Mouse (Mus musculus): ENCODE measurements around the gene Rptor. TPM values are rescaled to one million over a fixed set of nuclear protein-coding genes. Genes with fewer than 3 reads are reported as not detected.

The Rptor gene
- total and polyA plus RNA-seq, 3 experiments, result 33.9 to 34.9 TPM; not detected in 1

DNA sequence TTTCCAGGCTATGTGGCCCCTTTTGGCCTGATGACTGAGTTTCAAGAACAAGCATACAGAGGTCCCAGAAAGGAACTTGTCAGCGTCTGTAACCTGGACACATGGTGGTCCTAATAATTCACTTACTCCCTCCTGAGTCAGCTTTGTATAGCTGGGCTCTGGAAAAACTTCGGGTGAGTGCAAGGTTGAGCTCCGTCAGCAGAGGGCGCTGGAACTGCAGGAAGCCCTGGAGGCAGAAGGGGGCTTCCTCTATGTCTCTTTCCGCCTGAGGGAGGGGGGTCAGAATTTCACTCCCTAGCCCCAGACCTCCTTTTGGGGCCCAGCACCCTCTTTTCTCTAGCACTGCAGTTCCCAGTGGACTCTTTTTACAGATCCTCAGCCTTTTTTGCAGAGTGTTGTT is 306.7 kb downstream of the Rptor start:
- DNase-seq (ENCODE audit: low read depth, low spot score), result peak; percentile 89
- peak overlapping the region; percentile 10 to 50; a peak in 3 of 4 replicates for H3K4me3 ChIP-seq (ENCODE audit: control insufficient read depth in 1 of 2, insufficient read depth in 1 of 2, low read depth in 2 of 2, low read length in 2 of 2)
- no peaks in the 10 kb centered on the region for H3K36me3 ChIP-seq (ENCODE audit: control insufficient read depth in 1 of 2, insufficient read depth in 2 of 2, low read length in 2 of 2)
- peak overlapping the region; percentile 62 for H3K9ac ChIP-seq (ENCODE audit: control insufficient read depth, low read depth, low read length, poor library complexity, severe bottlenecking)
- H3K4me1 ChIP-seq (ENCODE audit: control insufficient read depth in 1 of 2, insufficient read depth in 2 of 2, low read length in 2 of 2), result peaks cover 0 to 18% of the 10 kb centered on the region in 2 experiments; a peak in 3 of 4 replicates
- no peaks in the 10 kb centered on the region for H3K27me3 ChIP-seq (ENCODE audit: control insufficient read depth in 1 of 2, insufficient read depth in 2 of 2, low read length in 2 of 2)
- no peaks in the 10 kb centered on the region for H3K9me3 ChIP-seq (replicated peaks; ENCODE audit: insufficient read depth, low read length)
- H3K27ac ChIP-seq (ENCODE audit: control insufficient read depth, low read depth, low read length), result no peak overlapping the region
- H3K79me2 ChIP-seq (ENCODE audit: control insufficient read depth, insufficient read depth, low read length, poor library complexity), result peaks cover 5% of the 10 kb centered on the region; the same call in 1 of the 2 replicates
- no peak for TF ChIP-seq TBP (IDR thresholded peaks at IDR 0.05; ENCODE audit: low read depth, low read length)
- no peak for TF ChIP-seq CHD1 (IDR thresholded peaks at IDR 0.05; ENCODE audit: low read depth, low read length)
- peak; percentile 91 to 99 (median 97) for TF ChIP-seq CTCF (IDR thresholded peaks at IDR 0.05 in 2 of 3, conservative IDR thresholded peaks at IDR 0.05 in 1 of 3; ENCODE audit: control insufficient read depth in 1 of 3, insufficient read depth in 1 of 3, low read depth in 2 of 3, low read length in 3 of 3, poor library complexity in 1 of 3, severe bottlenecking in 1 of 3)
- peak; percentile 76 for TF ChIP-seq ZC3H11A (IDR thresholded peaks at IDR 0.05; ENCODE audit: low read depth, low read length)
- TF ChIP-seq ELF1 (IDR thresholded peaks at IDR 0.05; ENCODE audit: low read depth, low read length), result no peak
- peak; percentile 86 for TF ChIP-seq MAZ (IDR thresholded peaks at IDR 0.05; ENCODE audit: low read depth, low read length)
- TF ChIP-seq KAT2A (conservative IDR thresholded peaks at IDR 0.05; ENCODE audit: low read depth, low read length), result no peak
- no peak for TF ChIP-seq ZKSCAN1 (IDR thresholded peaks at IDR 0.05; ENCODE audit: low read depth, low read length)
- no peak for TF ChIP-seq MYC (IDR thresholded peaks at IDR 0.05; ENCODE audit: low read depth, low read length)
- TF ChIP-seq SMC3 (IDR thresholded peaks at IDR 0.05; ENCODE audit: low read depth, low read length), result peak; percentile 89
- no peak for TF ChIP-seq USF1 (IDR thresholded peaks at IDR 0.05; ENCODE audit: low read depth, low read length)
- TF ChIP-seq E2F4 (IDR thresholded peaks at IDR 0.05; ENCODE audit: borderline replicate concordance, low read depth, low read length), result no peak
- TF ChIP-seq GABPA (IDR thresholded peaks at IDR 0.05; ENCODE audit: low read depth, low read length), result no peak
- TF ChIP-seq POLR2A (IDR thresholded peaks at IDR 0.05; ENCODE audit: control insufficient read depth in 1 of 2, insufficient read depth in 1 of 2, low read depth in 1 of 2, low read length in 2 of 2, poor library complexity in 1 of 2), result peak in 1 of 2 experiments; percentile 28; a peak in 1 of 4 replicates
- TF ChIP-seq RAD21 (IDR thresholded peaks at IDR 0.05; ENCODE audit: low read depth, low read length), result peak; percentile 90
- TF ChIP-seq SIN3A (IDR thresholded peaks at IDR 0.05; ENCODE audit: low read length), result peak; percentile 9; the same call in 1 of the 2 replicates

DNA sequence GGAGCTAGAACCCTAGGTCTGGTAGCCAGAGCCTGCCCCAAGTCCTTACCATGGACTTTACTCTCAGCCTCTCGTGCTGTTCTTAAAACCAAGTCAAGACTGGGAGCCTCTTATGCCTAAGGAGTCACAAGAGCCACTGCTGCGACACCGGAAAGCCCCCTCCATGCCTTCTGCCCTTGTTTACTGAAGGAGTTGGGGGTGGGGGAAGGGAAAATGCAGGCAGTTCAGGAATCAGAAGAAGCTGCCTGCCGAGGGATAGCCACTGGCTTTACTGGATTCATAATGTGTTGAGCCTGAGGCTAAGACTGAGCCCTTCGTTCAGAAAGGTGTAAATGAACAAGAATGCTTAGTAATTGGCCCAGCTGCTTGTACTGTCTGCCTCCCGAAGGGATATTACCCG is 310.1 kb downstream of the Rptor start:
- H3K27me3 ChIP-seq (ENCODE audit: control insufficient read depth in 1 of 2, insufficient read depth in 2 of 2, low read length in 2 of 2), result no peaks in the 10 kb centered on the region
- no peak overlapping the region for H3K27ac ChIP-seq (ENCODE audit: control insufficient read depth, low read depth, low read length)
- DNase-seq (ENCODE audit: low read depth, low spot score), result no peak
- H3K4me1 ChIP-seq (ENCODE audit: control insufficient read depth in 1 of 2, insufficient read depth in 2 of 2, low read length in 2 of 2), result peaks cover 0 to 24% of the 10 kb centered on the region in 2 experiments; a peak in 3 of 4 replicates
- H3K9me3 ChIP-seq (replicated peaks; ENCODE audit: insufficient read depth, low read length), result no peaks in the 10 kb centered on the region
- H3K36me3 ChIP-seq (ENCODE audit: control insufficient read depth in 1 of 2, insufficient read depth in 2 of 2, low read length in 2 of 2), result no peaks in the 10 kb centered on the region
- H3K4me3 ChIP-seq (ENCODE audit: control insufficient read depth in 1 of 2, insufficient read depth in 1 of 2, low read depth in 2 of 2, low read length in 2 of 2), result peak overlapping the region; percentile 86 to 89
- TF ChIP-seq TBP (IDR thresholded peaks at IDR 0.05; ENCODE audit: low read depth, low read length), result no peak
- TF ChIP-seq CTCF (IDR thresholded peaks at IDR 0.05 in 2 of 3, conservative IDR thresholded peaks at IDR 0.05 in 1 of 3; ENCODE audit: control insufficient read depth in 1 of 3, insufficient read depth in 1 of 3, low read depth in 2 of 3, low read length in 3 of 3, poor library complexity in 1 of 3, severe bottlenecking in 1 of 3), result no peak
- TF ChIP-seq E2F4 (IDR thresholded peaks at IDR 0.05; ENCODE audit: borderline replicate concordance, low read depth, low read length), result no peak
- no peak for TF ChIP-seq ZMIZ1 (IDR thresholded peaks at IDR 0.05; ENCODE audit: low read depth, low read length)
- TF ChIP-seq GATA1 (IDR thresholded peaks at IDR 0.05; ENCODE audit: low read depth, low read length), result no peak
- TF ChIP-seq CHD1 (IDR thresholded peaks at IDR 0.05; ENCODE audit: low read depth, low read length), result no peak
- peaks cover 5% of the 10 kb centered on the region; the same call in 1 of the 2 replicates for H3K79me2 ChIP-seq (ENCODE audit: control insufficient read depth, insufficient read depth, low read length, poor library complexity)
- peak overlapping the region; percentile 90 for H3K9ac ChIP-seq (ENCODE audit: control insufficient read depth, low read depth, low read length, poor library complexity, severe bottlenecking)

Data from MEL (cell line).